Mouse (Mus musculus) CD4-positive naive resting alpha-beta T cell, adult 57 days (primary cell): ENCODE measurements around the gene Ddx19b. TPM values are rescaled to one million over a fixed set of nuclear protein-coding genes. Genes with fewer than 3 reads are reported as not detected.

Experiments
- total RNA-seq: library from RNA; stranded (reverse); gene quantifications from one replicate; pipeline ENCODE4 v1.2.4, GENCODE M21; 2023

Ddx19b gene
- 20.2 TPM for total RNA-seq

DNA sequence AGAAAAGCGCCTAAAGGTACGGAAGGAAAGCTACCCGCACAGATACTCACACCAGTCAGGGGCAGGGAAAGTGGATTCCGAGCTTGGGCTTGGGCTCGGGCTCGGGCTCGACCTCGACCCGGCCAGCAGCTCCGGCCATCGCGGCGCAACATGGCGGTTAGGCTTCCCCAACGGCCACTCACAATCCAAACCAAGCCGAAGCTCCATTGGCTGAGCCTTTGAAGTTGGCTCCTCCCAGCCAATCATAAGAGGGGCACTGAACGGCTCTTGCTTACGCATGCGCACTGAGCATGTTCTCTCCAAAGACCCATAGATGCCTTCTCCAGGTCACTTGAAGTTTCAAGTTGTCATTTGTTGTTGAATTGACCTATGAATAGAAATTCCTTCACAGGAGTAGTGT is at the start of gene Ddx19b:
Ddx19b (minus strand) TSS at position 180 of the 400 bp plus-strand sequence.

DNA sequence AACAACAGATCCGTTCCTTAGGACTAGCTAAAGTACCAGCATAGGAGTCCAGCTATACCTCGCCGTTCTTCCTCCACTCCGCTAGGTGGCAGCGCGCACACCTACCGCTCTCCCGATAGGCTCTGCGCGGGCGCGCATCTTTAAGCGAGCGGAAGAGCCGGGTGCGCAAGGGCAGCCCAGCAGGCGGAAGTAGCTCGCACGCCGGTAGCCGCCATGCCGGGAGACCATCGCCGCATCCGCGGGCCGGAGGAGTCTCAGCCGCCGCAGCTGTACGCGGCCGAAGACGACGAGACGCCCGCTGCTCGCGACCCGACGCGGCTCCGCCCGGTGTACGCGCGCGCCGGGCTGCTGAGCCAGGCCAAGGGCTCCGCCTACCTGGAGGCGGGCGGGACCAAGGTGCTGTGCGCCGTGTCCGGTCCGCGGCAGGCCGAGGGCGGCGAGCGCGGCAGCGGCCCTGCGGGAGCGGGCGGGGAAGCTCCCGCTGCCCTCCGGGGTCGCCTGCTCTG is 24.7 kb upstream of the Ddx19b start, which contains the start of gene Exosc6:
Exosc6 (plus strand) TSS at position 182 of the 506 bp plus-strand sequence.

DNA sequence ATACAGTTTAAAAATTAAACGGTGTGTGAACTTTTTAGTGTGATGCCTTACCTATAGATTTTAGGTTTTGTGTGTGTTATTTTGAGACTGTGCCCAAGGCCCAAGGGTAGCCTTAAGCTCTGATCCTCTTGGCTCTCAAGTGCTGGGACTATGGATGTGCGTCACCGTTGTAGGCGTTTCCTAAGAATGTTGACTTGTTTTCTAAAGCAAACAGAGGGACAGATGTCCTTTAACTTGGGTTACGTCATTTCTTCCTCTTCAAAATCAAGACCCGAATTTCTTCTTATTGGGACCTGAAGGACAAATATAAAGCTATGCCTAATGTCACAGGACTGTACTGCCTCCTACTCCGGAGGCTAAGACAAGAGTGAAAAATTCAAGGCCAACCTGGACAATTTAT is 1.4 kb upstream of the Ddx19b start, which contains the start of gene Aars:
Aars (plus strand) TSS at position 229 of the 400 bp plus-strand sequence.

DNA sequence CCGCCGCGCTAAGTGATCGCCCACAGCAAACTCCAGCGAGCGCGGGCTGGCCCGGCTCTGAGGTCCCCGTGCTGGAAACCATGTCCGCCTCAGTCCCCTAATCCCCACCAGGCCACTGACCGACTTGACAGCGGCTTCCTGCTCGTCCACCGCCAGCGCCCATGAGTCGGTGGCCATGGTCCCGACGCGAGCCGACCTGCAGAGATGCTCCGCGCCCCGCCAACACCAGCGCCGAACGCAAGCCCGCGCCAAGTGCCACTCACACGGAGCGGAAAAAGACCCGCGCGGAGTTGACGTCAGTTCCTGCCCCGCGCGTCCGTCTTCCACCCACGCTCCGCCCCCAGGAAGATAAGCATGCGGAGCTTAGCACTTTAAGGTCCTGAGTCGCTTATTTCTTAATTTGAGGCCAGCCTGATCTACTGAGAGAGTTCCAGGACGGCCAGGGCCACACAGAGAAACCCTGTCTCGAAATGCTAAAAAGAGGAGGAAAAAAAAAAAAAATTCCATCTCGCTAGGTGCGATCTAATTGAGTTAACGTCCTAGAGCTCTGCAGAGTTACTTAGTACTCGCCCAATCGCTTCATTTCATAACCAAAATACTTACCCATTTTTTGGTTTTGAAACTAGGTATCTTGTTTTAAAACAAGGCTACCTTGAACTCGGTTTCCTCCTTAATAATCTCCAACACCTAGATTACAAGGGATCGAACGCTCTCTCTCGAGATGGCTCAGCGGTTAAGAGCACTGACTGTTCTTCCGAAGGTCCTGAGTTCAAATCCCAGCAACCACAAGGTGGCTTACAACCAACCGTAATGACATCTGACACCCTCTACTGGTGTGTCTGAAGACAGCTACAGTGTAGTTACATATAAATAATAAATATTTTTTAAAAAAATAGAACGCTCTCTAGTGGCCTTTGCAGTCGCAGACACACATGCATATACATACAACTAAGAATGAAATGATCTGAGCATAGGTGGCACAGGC is 33.7 kb downstream of the Ddx19b start, which contains the start of gene Ddx19a:
Ddx19a (minus strand) TSS at position 254 of the 985 bp plus-strand sequence.

Other genes starting within 250 kb of the Ddx19b start
- 1.1 TPM for gene Il34, start 225.8 kb downstream of the Ddx19b start, total RNA-seq
- 61.2 TPM for gene Cog4, start 185.2 kb downstream of the Ddx19b start, total RNA-seq
- gene Sf3b3, start 185.0 kb downstream of the Ddx19b start, total RNA-seq = 171 TPM
- 11.4 TPM for gene Fuk, start 129.3 kb downstream of the Ddx19b start, total RNA-seq
- gene St3gal2, start 111.8 kb downstream of the Ddx19b start, total RNA-seq = 12.4 TPM
- 62.2 TPM for gene Ddx19a, start 34.0 kb downstream of the Ddx19b start, total RNA-seq
- 45.3 TPM for gene Aars, start 1.4 kb upstream of the Ddx19b start, total RNA-seq
- 15.3 TPM for gene Exosc6, start 24.6 kb upstream of the Ddx19b start, total RNA-seq
- not detected for gene Clec18a, start 60.7 kb upstream of the Ddx19b start, total RNA-seq
- gene Pdpr, start 62.9 kb upstream of the Ddx19b start, total RNA-seq = 24.7 TPM
- gene Glg1, start 227.5 kb upstream of the Ddx19b start, total RNA-seq = 64.0 TPM